Mouse (Mus musculus) lung, adult 2 months (tissue): ENCODE results near the gene Foxj2. TPM values are rescaled to one million over a fixed set of nuclear protein-coding genes. Genes with fewer than 3 reads are reported as not detected.

Source experiments
- DNase-seq: peaks from one replicate; pipeline ENCODE4 v3.0.0; 2022
- H3K4me1 ChIP-seq: fragments of 200-500 bp; 2 replicates; pipeline ENCODE4 v1.6.1; 2011; ENCODE audit warnings: low read length; ENCODE audit not compliant: control insufficient read depth, insufficient read depth
- H3K4me3 ChIP-seq: fragments of 200-500 bp; replicated peaks from 2 replicates; pipeline ENCODE3; 2011; ENCODE audit warnings: low read depth, mild to moderate bottlenecking, control low read depth, low read length; ENCODE audit errors: extremely low read depth
- CTCF ChIP-seq: fragments of 200-500 bp; IDR thresholded peaks from 2 replicates; pipeline ENCODE4 v1.5.1; 2011; ENCODE audit warnings: mild to moderate bottlenecking, low read length, control low read depth; ENCODE audit not compliant: insufficient read depth
- POLR2A ChIP-seq: fragments of 200-500 bp; IDR thresholded peaks from 2 replicates; pipeline ENCODE4 v1.6.1; 2011; ENCODE audit warnings: low read depth, mild to moderate bottlenecking, control low read depth, low read length, borderline replicate concordance; ENCODE audit errors: extremely low read depth
- WGBS: fragments of 180-500 bp; shearing (Covaris S2); methylation state at CpG from one replicate; pipeline ENCODE4 v1.1.7; 2018; 5-methylcytosine and 5-hydroxymethylcytosine counted together
- polyA plus RNA-seq: library from polyadenylated mRNA; depleted of rRNA; stranded (reverse); fragments of >200 nt; gene quantifications from 2 replicates; pipeline ENCODE4 v1.2.3, GENCODE M21; 2012; rRNA removed

Foxj2 gene
- polyA plus RNA-seq, 1 experiment: 19.9 TPM

DNA sequence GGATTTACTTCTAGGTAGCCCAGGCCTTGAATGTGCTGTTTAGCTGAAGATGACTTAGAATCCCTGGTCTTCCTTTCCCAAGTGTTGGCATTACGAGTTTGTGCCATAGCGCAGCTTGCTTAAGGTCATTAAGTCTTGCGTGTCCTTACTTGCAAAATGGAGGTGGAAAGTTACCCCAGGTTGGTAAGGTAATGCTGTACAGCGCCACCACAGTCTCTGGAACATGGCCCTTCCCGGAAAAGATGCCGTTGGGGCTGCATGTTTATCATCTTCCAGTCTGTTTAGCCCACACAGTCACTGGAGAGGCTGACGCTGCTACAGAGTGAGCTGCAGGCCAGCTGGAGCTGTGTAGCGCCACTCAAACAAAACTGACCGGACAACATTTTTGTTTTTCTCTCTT, 63.9 kb downstream of the Foxj2 start:
- TF ChIP-seq CTCF: no peak
- no peak for TF ChIP-seq POLR2A
- H3K4me3 ChIP-seq: no peak overlapping the region
- no peak for DNase-seq
- peaks cover 3% of the 10 kb centered on the region; the same call in 1 of the 2 replicates for H3K4me1 ChIP-seq
- WGBS: 85% methylated on average over 9 of the region's 9 CpGs

DNA sequence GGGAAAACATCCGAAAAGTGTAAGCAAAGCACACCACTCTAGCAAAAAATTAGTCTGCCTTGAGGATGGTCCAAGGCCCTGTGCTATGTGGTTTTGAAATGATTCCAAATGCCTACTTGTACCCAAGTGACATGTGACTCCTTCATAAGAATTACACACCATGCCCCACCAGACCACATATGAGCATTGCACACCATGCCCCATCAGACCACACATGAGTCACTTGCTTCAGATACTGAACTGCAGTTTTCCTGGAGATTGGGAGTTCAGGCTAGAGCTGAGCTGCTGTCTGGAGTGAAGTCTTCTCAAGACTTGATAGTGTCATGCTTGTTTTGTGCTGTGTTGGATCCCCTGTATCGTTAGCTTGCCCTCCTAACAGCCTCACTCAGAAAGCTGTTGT, 69.9 kb downstream of the Foxj2 start:
- WGBS: 89% methylated on average over 2 of the region's 2 CpGs
- TF ChIP-seq POLR2A (no peak), CTCF (no peak)
- Histone ChIP-seq H3K4me1 (no peaks in the 10 kb centered on the region), H3K4me3 (no peak overlapping the region)
- no peak for DNase-seq

DNA sequence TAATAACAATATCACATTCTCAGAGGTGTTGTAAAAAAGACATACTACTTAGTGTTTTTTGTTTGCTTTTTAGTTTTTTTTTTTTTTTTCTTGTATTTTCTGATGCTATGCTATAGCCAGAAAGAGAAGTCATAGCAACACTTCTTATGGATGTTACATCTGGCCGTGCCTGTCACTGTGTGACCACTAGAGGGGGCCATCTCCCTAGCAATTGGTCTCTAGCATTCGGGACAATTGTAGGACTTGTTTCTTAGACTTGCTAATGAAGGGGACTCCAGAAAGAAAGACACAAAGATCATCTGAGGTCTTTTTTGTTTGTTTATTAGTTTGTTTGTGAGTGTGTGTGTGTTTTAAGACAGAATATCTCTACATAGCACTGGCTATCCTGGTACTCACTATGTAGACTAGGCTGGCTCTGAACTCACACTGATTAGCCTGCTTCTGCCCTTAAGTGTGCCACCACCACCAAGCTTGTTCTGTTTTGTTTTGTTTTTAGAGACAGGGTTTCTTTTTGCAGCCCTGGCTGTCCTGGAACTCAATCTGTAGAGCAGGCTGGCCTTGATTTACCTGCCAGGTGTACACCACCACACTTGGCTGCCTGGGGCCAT, 72.8 kb downstream of the Foxj2 start:
- TF ChIP-seq CTCF (peak; percentile 71), POLR2A (no peak)
- H3K4me3 ChIP-seq: no peak overlapping the region
- DNase-seq: peak; percentile 37
- no peaks in the 10 kb centered on the region for H3K4me1 ChIP-seq
- WGBS: 14% methylated on average over 2 of the region's 2 CpGs

Other genes starting within 250 kb of the Foxj2 start
- 13.5 and 23.2 TPM in 2 replicates for gene Apobec1, start 217.5 kb upstream of the Foxj2 start, polyA plus RNA-seq
- not detected in 2 replicates for gene Gdf3, start 209.8 kb upstream of the Foxj2 start, polyA plus RNA-seq
- gene Dppa3, start 193.5 kb upstream of the Foxj2 start, polyA plus RNA-seq: not detected in 2 replicates
- gene Nanog, start 112.4 kb upstream of the Foxj2 start, polyA plus RNA-seq: 0.09 and 0.28 TPM in 2 replicates
- gene Slc2a3, start 18.3 kb upstream of the Foxj2 start, polyA plus RNA-seq: 2.6 and 7.4 TPM in 2 replicates
- 1.9 and 3.7 TPM in 2 replicates for gene C3ar1, start 36.2 kb downstream of the Foxj2 start, polyA plus RNA-seq
- 11.5 and 16.7 TPM in 2 replicates for gene Necap1, start 54.6 kb downstream of the Foxj2 start, polyA plus RNA-seq
- gene Clec4a1, start 101.9 kb downstream of the Foxj2 start, polyA plus RNA-seq: 2.3 and 4.9 TPM in 2 replicates
- 1.7 and 4.6 TPM in 2 replicates for gene Clec4a3, start 132.6 kb downstream of the Foxj2 start, polyA plus RNA-seq
- gene Clec4a4, start 170.5 kb downstream of the Foxj2 start, polyA plus RNA-seq: not detected in 2 replicates
- gene Clec4b1, start 230.0 kb downstream of the Foxj2 start, polyA plus RNA-seq: 1.7 and 2.9 TPM in 2 replicates